Mouse (Mus musculus): ENCODE measurements around the gene Rhbdl1.

Rhbdl1 gene

GRCm38 (mm10) chr17:25837533-25837932, 438 bp upstream of the Rhbdl1 start:
- ChIA-PET CTCF (interaction anchor here in 1 of 4 experiments (0.6 to 1.5 kb wide), 3 partner anchors 36 to 363 kb away, joined by 4 to 5 read pairs (median 4); no protein-coding TSS in a partner anchor), POLR2A (interaction anchor here in 2 of 4 experiments (0.6 to 2.6 kb wide), 18 partner anchors 8 to 433 kb away, joined by 3 to 11 read pairs (median 6); partner anchors contain the start of genes Jmjd8 (in 2 of the 2), Mcrip2 (in 2 of the 2), Wdr24 (in 2 of the 2) and Chtf18 (in 1 of the 2))

- ChIA-PET CTCF (interaction anchor here in 2 of 4 experiments (0.7 to 1.5 kb wide), 5 partner anchors 35 to 362 kb away, joined by 3 to 5 read pairs (median 4); no protein-coding TSS in a partner anchor), POLR2A (interaction anchor here (0.5 to 2.6 kb wide), 35 partner anchors 8 to 1494 kb away, joined by 3 to 11 read pairs (median 3); partner anchors contain the start of genes Jmjd8 (in 3 of the 4), Mcrip2 (in 3 of the 4), Wdr24 (in 2 of the 4) and AC134908.4 (in 1 of the 4))
These were observed 559 bp downstream of the Rhbdl1 start for GRCm38 (mm10) chr17:25836397-25837075.

GRCm38 (mm10) chr17:25835816-25836215, 1.3 kb downstream of the Rhbdl1 start:
- ChIA-PET CTCF (interaction anchor here in 2 of 4 experiments (0.7 to 1.4 kb wide), 3 partner anchors 38 to 59 kb away, joined by 3 to 5 read pairs (median 4); no protein-coding TSS in a partner anchor), POLR2A (interaction anchor here in 3 of 4 experiments (0.5 to 9.2 kb wide), 21 partner anchors 9 to 1493 kb away, joined by 3 to 114 read pairs (median 4); partner anchors contain the start of genes Mcrip2 (in 3 of the 3), Rhot2 (in 2 of the 3), AC134908.4 (in 1 of the 3) and Chtf18 (in 1 of the 3))

GRCm38 (mm10) chr17:25835301-25835700, 1.8 kb downstream of the Rhbdl1 start:
- ChIA-PET CTCF (interaction anchor here in 1 of 4 experiments (1.2 kb wide), 1 partner anchor 34 kb away, joined by 3 read pairs; no protein-coding TSS in a partner anchor), POLR2A (interaction anchor here in 2 of 4 experiments (2.5 to 9.2 kb wide), 7 partner anchors 9 to 32 kb away, joined by 6 to 114 read pairs (median 44); partner anchors contain the start of genes Rhot2 (in 2 of the 2), Gm20683 (in 1 of the 2), Mcrip2 (in 1 of the 2) and Wdr24 (in 1 of the 2))

- CTCF ChIA-PET: interaction anchor here in 1 of 4 experiments (1.2 to 1.4 kb wide), 2 partner anchors 34 to 111 kb away, joined by 3 read pairs; no protein-coding TSS in a partner anchor
These were observed 2.4 kb downstream of the Rhbdl1 start for GRCm38 (mm10) chr17:25834595-25835222.

GRCm38 (mm10) chr17:25833961-25834594, 3.0 kb downstream of the Rhbdl1 start:
- POLR2A ChIA-PET: interaction anchor here in 3 of 4 experiments (0.7 to 9.2 kb wide), 60 partner anchors 8 to 1098 kb away, joined by 3 to 114 read pairs (median 8); partner anchors contain the start of genes Mcrip2 (in 3 of the 3), Rhot2 (in 3 of the 3), Wdr24 (in 3 of the 3) and Wdr90 (in 3 of the 3)
- CTCF ChIA-PET: interaction anchor here in 3 of 4 experiments (1.0 to 2.1 kb wide), 7 partner anchors 10 to 266 kb away, joined by 3 to 7 read pairs (median 5); partner anchors contain the start of gene Rhot2 (in 2 of the 3)

More at GRCm38 (mm10) chr17:25834595-25835222, 2.4 kb downstream of the Rhbdl1 start:
- POLR2A ChIA-PET: interaction anchor here in 2 of 4 experiments (0.7 to 9.2 kb wide), 16 partner anchors 10 to 398 kb away, joined by 3 to 114 read pairs (median 19); partner anchors contain the start of genes Mcrip2 (in 2 of the 2), Rhot2 (in 2 of the 2), Wdr24 (in 2 of the 2) and Gm20683 (in 1 of the 2)

GRCm38 (mm10) chr17:25833291-25833663, 3.8 kb downstream of the Rhbdl1 start, which contains the start of gene Stub1:
Gene Stub1 (minus strand): TSS chr17:25833404.
- CTCF ChIA-PET: interaction anchor here (0.6 to 2.1 kb wide), 24 partner anchors 9 to 410 kb away, joined by 3 to 11 read pairs (median 4); partner anchors contain the start of genes Rhot2 (in 3 of the 4), Wdr24 (in 2 of the 4), Chtf18 (in 1 of the 4) and Fam234a (in 1 of the 4)
- POLR2A ChIA-PET: interaction anchor here (0.5 to 9.2 kb wide), 128 partner anchors 8 to 1354 kb away, joined by 3 to 114 read pairs (median 5); partner anchors contain the start of genes Chtf18 (in 4 of the 4), Rpusd1 (in 4 of the 4), Gm20683 (in 3 of the 4) and Mcrip2 (in 3 of the 4)

GRCm38 (mm10) chr17:25832436-25833290, 4.4 kb downstream of the Rhbdl1 start:
- ChIA-PET POLR2A (interaction anchor here (0.5 to 9.2 kb wide), 142 partner anchors 9 to 1354 kb away, joined by 3 to 114 read pairs (median 5); partner anchors contain the start of genes Chtf18 (in 4 of the 4), Rpusd1 (in 4 of the 4), Gm20683 (in 3 of the 4) and Mcrip2 (in 3 of the 4)), CTCF (interaction anchor here (0.6 to 2.1 kb wide), 27 partner anchors 9 to 885 kb away, joined by 3 to 11 read pairs (median 4); partner anchors contain the start of genes Rhot2 (in 3 of the 4), Wdr24 (in 2 of the 4), Chtf18 (in 1 of the 4) and Fam234a (in 1 of the 4))

- POLR2A ChIA-PET: interaction anchor here (0.5 to 9.2 kb wide), 55 partner anchors 8 to 1304 kb away, joined by 3 to 114 read pairs (median 8); partner anchors contain the start of genes Gm20683 (in 3 of the 4), Wdr24 (in 3 of the 4), Chtf18 (in 2 of the 4) and Fbxl16 (in 2 of the 4)
These were observed 5.4 kb downstream of the Rhbdl1 start for GRCm38 (mm10) chr17:25831451-25832281.

GRCm38 (mm10) chr17:25830806-25831431, 6.2 kb downstream of the Rhbdl1 start:
- ChIA-PET POLR2A (interaction anchor here (0.5 to 9.2 kb wide), 15 partner anchors 7 to 1108 kb away, joined by 3 to 114 read pairs (median 22); partner anchors contain the start of genes Gm20683 (in 3 of the 4), Rhot2 (in 2 of the 4), AC134908.4 (in 1 of the 4) and Chtf18 (in 1 of the 4)), CTCF (interaction anchor here in 1 of 4 experiments (1.2 kb wide), 1 partner anchor 179 kb away, joined by 4 read pairs; no protein-coding TSS in a partner anchor)

More at GRCm38 (mm10) chr17:25831451-25832281, 5.4 kb downstream of the Rhbdl1 start:
- CTCF ChIA-PET: interaction anchor here (0.6 to 2.1 kb wide), 10 partner anchors 8 to 437 kb away, joined by 3 to 11 read pairs (median 5); partner anchors contain the start of genes Chtf18 (in 1 of the 4), Narfl (in 1 of the 4), Rpusd1 (in 1 of the 4) and Wdr24 (in 1 of the 4)

- ChIA-PET CTCF (interaction anchor here in 1 of 4 experiments (1.2 kb wide), 1 partner anchor 179 kb away, joined by 4 read pairs; no protein-coding TSS in a partner anchor), POLR2A (interaction anchor here in 3 of 4 experiments (0.6 to 9.2 kb wide), 15 partner anchors 11 to 103 kb away, joined by 3 to 114 read pairs (median 7); partner anchors contain the start of genes Gm20683 (in 2 of the 3), Rhot2 (in 2 of the 3), Chtf18 (in 1 of the 3) and Haghl (in 1 of the 3))
These were observed 6.8 kb downstream of the Rhbdl1 start for GRCm38 (mm10) chr17:25830200-25830753.

GRCm38 (mm10) chr17:25829558-25830017, 7.5 kb downstream of the Rhbdl1 start:
- CTCF ChIA-PET: interaction anchor here in 1 of 4 experiments (1.5 kb wide), 1 partner anchor 15 kb away, joined by 4 read pairs; the partner anchor contains the start of gene Rhot2
- POLR2A ChIA-PET: interaction anchor here in 3 of 4 experiments (0.6 to 9.2 kb wide), 21 partner anchors 7 to 730 kb away, joined by 3 to 114 read pairs (median 5); partner anchors contain the start of genes Gm20683 (in 2 of the 3), Haghl (in 2 of the 3), Rhot2 (in 2 of the 3) and Capn15 (in 1 of the 3)
